Mouse (Mus musculus): Measurements from ENCODE around the gene Aip.
"Not testable (repeated sequence)": the region's sequence is repeated elsewhere in the genome, so short reads cannot be mapped to it uniquely, and the experiment has no call there.

The Aip gene

GRCm38 (mm10) chr19:4066280-4066679 is 59.4 kb downstream of the Aip start:
- no peak for DNase-seq (ENCODE audit: low read depth, low spot score)

DNA sequence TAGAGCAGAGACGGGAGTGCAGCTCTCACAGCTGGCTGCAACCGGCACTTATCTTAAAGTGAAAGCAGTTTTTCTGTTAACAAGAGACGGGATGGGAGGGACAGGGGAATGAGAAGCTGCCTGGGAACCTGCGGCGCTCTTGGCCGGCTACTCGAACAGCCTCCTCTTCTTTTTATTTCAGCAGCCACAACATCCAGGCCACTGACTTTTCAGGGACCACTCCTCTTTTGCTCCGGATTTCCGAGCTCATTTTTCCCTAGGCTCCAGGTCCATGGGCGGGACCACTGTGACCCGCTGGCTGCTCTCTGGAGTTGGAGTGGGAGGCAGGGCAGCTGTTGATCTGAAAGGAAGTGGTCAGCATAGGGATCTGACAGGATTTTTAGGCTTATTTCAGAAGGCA is 61.2 kb downstream of the Aip start:
- DNase-seq (ENCODE audit: low read depth, low spot score): not testable (repeated sequence)
